Mouse (Mus musculus) thymus, postnatal 36 days (tissue): Measurements from ENCODE around the gene Slc25a28.
A peak's percentile ranks its signal among the peaks of the same experiment; 100 is the strongest.

ENCODE experiments used
- DNase-seq, 2 experiments: peaks; one replicate each; pipeline ENCODE4 v3.0.0; 2022; ENCODE audit warnings: mixed read lengths in 2 of 2

The Slc25a28 gene

GRCm38 (mm10) chr19:43674730-43675524 is at the start of gene Slc25a28:
Gene Slc25a28, minus strand, starts transcription at chr19:43674881.
- DNase-seq = peak; percentile 98 to 99

DNA sequence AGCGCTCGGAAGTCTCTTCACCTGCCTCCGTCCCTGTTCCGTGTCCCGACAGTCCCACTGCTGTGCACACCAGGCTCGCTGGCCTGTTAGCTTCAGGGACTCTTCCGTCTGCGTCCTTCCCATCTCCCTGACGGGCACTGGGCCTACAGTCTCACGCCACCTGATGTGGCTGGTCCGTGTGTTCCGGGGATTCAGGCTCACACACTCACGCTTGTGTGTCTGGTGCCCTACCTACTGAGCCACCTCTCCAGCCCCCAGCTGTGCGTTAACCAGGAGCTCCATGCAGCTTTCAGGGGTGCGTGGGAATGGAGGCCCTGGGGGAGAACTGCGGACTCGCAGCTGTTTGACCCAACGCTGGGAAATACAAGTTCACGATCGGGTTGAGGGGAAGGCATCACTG is 49.5 kb upstream of the Slc25a28 start:
- no peak for DNase-seq

DNA sequence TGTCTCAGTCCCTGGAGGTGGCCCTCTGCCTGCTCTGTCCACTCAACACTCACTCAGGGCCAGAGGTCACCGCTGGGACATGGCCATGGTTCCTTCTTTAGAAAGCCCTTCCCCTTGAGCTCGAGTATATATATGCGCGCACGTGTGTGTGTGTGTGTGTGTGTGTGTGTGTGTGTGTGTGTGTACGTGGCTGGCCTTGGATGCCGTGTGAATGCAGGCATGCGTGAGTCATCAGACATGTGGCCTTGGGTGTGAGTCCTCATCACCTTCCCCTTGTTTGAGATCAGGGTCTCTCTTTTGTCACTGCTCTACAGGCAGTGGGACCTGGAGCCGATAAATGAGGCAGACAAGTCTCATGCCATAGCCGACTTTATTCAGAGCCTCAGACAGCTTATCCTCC is 48.8 kb upstream of the Slc25a28 start:
- DNase-seq = no peak

DNA sequence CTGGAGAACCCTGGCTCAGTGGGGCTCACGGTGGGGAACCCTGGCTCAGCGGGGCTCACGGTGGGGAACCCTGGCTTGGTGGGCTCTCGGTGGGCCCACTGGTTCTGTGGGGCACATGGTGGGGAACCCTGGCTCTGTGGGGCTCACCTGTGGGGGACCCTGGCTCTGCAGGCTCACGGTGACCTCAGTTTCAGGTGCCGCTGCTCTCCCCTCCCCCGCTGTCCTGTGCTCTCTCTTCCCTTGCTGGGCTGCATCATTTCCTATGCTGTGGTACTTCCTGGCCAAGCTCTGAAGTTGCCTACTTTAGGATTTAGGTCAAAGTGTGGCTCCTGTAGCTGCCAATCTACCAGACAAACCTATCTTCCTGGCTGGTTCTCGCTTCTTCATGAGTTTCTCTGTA is 48.2 kb upstream of the Slc25a28 start:
- peak; percentile 72 to 80 for DNase-seq

DNA sequence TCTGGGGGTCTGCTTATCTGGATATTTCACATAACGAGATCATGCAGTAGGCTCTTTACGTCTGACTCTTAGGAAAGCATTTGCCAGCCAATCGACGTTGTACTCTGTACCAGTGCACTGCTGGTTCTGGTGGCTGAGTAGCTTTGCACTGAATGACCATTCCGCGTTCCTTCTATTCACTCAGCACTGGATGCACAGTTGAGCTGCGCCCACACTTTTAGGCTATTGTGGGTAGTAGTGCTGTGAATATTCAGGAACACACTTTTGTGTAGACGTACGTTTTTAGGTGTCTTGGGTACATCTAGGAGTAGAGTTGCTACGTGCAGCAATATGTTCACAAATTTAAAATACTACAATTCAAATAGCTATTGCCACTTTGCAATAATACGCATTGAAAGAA is 45.4 kb upstream of the Slc25a28 start:
- no peak for DNase-seq

DNA sequence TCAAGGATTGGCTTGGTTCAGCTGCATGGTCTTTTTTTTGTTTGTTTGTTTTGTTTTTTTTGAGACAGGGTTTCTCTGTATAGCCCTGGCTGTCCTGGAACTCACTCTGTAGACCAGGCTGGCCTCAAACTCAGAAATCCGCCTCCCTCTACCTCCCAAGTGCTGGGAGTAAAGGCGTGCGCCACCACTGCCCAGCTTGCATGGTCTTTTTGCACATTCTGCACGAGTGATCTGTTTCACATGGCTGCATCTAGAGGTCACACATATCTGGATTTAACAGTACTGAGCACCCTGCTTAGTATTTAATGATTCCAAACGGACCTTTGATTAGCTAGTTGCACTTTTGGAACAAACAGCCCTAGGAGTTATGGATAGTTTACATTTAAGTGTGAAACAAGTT is 37.3 kb upstream of the Slc25a28 start:
- peak in 1 of 2 experiments; percentile 20 for DNase-seq

- peak; percentile 37 to 46 for DNase-seq
Observed at GRCm38 (mm10) chr19:43711159-43711916, 36.7 kb upstream of the Slc25a28 start.

DNA sequence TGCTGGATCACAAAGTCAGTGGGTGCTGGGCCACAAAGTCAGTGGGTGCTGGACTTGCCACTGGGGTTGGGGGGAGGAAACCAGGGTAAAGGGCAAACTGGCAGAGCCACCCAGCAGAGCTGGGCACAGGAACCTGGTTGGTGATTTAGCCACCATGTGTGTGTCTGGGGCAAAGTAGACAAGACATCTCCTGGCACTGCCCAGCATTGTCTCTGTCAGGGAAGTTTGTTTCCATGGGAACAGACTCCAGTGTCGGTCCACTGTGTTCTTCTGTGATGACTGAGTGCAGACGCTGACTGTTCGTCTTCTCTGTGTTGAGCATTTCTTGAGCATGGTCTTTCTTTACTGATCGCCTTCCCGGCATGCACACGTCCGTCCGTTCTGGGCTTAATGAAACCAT is 34.6 kb upstream of the Slc25a28 start:
- DNase-seq = no peak

DNA sequence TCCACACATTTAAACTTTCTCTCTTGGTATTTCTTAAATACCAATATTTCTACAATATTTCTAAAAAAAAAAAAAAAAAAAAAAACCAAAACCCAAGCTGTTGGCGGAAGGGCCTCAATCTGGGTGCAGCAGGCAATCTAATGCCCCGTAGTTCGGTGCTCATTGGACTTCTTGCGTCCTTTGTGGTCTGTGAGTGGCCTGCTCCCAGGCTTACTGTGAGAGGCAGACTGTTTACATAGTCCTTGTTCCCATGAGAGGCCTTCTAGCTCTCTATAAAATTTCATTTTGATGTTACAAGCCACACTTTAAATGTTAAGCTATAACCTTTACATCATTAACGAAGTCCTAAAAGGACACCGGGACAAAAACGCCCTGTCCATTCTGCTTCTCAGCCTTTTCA is 33.5 kb upstream of the Slc25a28 start:
- DNase-seq = no peak

DNA sequence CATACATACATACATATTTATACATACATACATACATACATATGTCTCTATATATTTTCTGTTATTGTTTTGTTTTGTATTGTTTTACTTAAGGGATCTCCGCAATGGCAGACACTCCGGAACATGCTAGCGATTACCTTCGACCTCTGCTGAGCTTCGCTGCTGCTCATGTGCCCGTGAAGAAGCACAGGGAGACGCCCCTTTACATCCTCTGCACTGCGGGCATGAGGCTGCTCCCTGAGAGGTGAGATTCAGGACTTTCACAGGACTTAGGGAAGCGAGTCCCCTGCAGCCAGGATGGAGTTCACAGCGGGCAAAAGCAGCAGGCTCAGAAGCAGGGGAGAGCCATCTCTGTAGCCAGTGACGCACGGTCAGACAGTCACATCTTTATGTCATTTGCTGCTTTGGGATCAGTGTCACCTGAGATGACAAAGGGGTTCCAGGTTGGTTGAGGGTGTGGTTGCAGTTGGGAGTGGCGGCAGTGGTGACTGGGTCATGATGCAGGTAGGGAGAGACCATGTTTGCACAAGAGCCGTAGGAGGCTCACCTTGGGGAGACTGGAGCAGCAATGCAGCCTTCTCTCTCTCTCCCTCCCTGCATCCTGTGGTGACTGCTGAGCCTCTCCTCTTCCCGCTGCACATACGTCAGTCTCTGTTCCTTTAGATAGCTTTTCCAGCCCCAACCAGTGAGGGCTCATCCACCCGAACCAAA is 30.3 kb upstream of the Slc25a28 start:
- no peak for DNase-seq

- no peak for DNase-seq
Observed at GRCm38 (mm10) chr19:43704211-43704610, 29.5 kb upstream of the Slc25a28 start.

GRCm38 (mm10) chr19:43699763-43700155 is 25.1 kb upstream of the Slc25a28 start:
- no peak for DNase-seq

- DNase-seq = no peak
Observed at GRCm38 (mm10) chr19:43699021-43699762, 24.5 kb upstream of the Slc25a28 start.

GRCm38 (mm10) chr19:43697666-43698370 is 23.1 kb upstream of the Slc25a28 start:
- no peak for DNase-seq

- DNase-seq = no peak
Observed at GRCm38 (mm10) chr19:43695514-43695964, 20.9 kb upstream of the Slc25a28 start.

- no peak for DNase-seq
Observed at GRCm38 (mm10) chr19:43692815-43693214, 18.1 kb upstream of the Slc25a28 start.

- peak; percentile 91 to 95 for DNase-seq
Observed at GRCm38 (mm10) chr19:43689419-43690246, 15.0 kb upstream of the Slc25a28 start, which contains the start of gene Entpd7. Gene Entpd7, plus strand, starts transcription at chr19:43689672.

GRCm38 (mm10) chr19:43681541-43681940 is 6.9 kb upstream of the Slc25a28 start:
- DNase-seq = no peak

GRCm38 (mm10) chr19:43679474-43679981 is 4.8 kb upstream of the Slc25a28 start:
- no peak for DNase-seq

- no peak for DNase-seq
Observed at GRCm38 (mm10) chr19:43678467-43679003, 3.9 kb upstream of the Slc25a28 start.
